Mouse (Mus musculus): ENCODE results near the gene Gm13124. TPM values are rescaled to one million over a fixed set of nuclear protein-coding genes. Genes with fewer than 3 reads are reported as not detected.

Gene Gm13124
- polyA plus RNA-seq, 1 experiment from 2014 or later: not detected

Other genes with a start within 250 kb of the Gm13124 start
- gene Gm13128, start 234.9 kb downstream of the Gm13124 start, polyA plus RNA-seq (2015; fragmentation: Nextera tagmentation; extraction: Ambion mirVana): not detected in 2 replicates
- gene Gm13119, start 207.2 kb downstream of the Gm13124 start, polyA plus RNA-seq (2015; fragmentation: Nextera tagmentation; extraction: Ambion mirVana): not detected in 2 replicates
- not detected in 2 replicates for gene Pramef20, start 187.2 kb downstream of the Gm13124 start, polyA plus RNA-seq (2015; fragmentation: Nextera tagmentation; extraction: Ambion mirVana)
- 0.41 and 0.76 TPM in 2 replicates for gene Pramef12, start 156.7 kb downstream of the Gm13124 start, polyA plus RNA-seq (2015; fragmentation: Nextera tagmentation; extraction: Ambion mirVana)
- not detected in 2 replicates for gene 1700012P22Rik, start 126.4 kb downstream of the Gm13124 start, polyA plus RNA-seq (2015; fragmentation: Nextera tagmentation; extraction: Ambion mirVana)
- gene Gm9944, start 111.8 kb downstream of the Gm13124 start, polyA plus RNA-seq (2015; fragmentation: Nextera tagmentation; extraction: Ambion mirVana): not detected in 2 replicates
- gene Aadacl3, start 101.4 kb downstream of the Gm13124 start, polyA plus RNA-seq (2015; fragmentation: Nextera tagmentation; extraction: Ambion mirVana): not detected in 2 replicates
- gene 9430007A20Rik, start 45.3 kb downstream of the Gm13124 start, polyA plus RNA-seq (2015; fragmentation: Nextera tagmentation; extraction: Ambion mirVana): not detected in 2 replicates
- not detected in 2 replicates for gene Aadacl4, start 48.6 kb upstream of the Gm13124 start, polyA plus RNA-seq (2015; fragmentation: Nextera tagmentation; extraction: Ambion mirVana)
- not detected in 2 replicates for gene Gm436, start 121.2 kb upstream of the Gm13124 start, polyA plus RNA-seq (2015; fragmentation: Nextera tagmentation; extraction: Ambion mirVana)
- 0.37 and 0.46 TPM in 2 replicates for gene Gm13178, start 156.3 kb upstream of the Gm13124 start, polyA plus RNA-seq (2015; fragmentation: Nextera tagmentation; extraction: Ambion mirVana)
- 0.37 and 0.63 TPM in 2 replicates for gene Gm438, start 221.4 kb upstream of the Gm13124 start, polyA plus RNA-seq (2015; fragmentation: Nextera tagmentation; extraction: Ambion mirVana)

Data from limb, embryonic 15.5 days (tissue).